Mouse (Mus musculus): ENCODE measurements at regions not wholly inside any gene's neighbourhood (a gene's known extent, or its start where the extent isn't known, plus 50 kb on each side); places are given as distances from the start of the nearest gene placed in this dataset.

DNA sequence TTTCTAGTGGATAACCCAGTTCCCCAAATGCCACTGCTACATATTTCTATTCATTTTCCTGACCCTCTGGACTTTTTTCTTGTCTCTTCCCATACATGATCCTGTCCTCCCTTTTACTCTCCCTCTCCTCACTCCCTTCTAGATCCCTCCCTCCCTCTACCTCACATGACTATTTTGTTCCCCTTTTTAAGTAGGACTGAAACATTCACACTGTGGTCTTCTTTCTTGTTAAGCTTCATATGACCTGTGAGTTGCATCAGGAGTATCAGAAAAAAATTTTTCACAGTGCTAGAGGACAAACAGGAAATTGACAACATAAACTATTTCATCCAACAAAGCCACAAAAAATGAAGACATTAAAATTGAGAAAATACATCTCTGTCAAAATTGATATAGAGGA lies 797.5 kb downstream of the Ndufa4 start:
- H3K4me1 ChIP-seq (ENCODE audit: control insufficient read depth, insufficient read depth, low read length), result no peaks in the 10 kb centered on the region
- no peak overlapping the region for H3K4me2 ChIP-seq (ENCODE audit: low read depth, low read length)
- no peaks in the 10 kb centered on the region for H3K36me3 ChIP-seq (ENCODE audit: control insufficient read depth, insufficient read depth, low read length)
- H3K27ac ChIP-seq (ENCODE audit: low read length), result no peak overlapping the region
- no peak for ATAC-seq
- no peak overlapping the region for H3K4me3 ChIP-seq (ENCODE audit: low read length)
- no peaks in the 10 kb centered on the region for H3K9me3 ChIP-seq (ENCODE audit: control insufficient read depth, low read length)
- H3K9ac ChIP-seq (ENCODE audit: low read depth, low read length), result no peak overlapping the region
- H3K27me3 ChIP-seq (replicated peaks; ENCODE audit: control insufficient read depth, insufficient read depth, low read length), result no peaks in the 10 kb centered on the region

- Histone ChIP-seq H3K9ac (ENCODE audit: low read depth, low read length) (no peak overlapping the region), H3K4me3 (ENCODE audit: low read length) (no peak overlapping the region), H3K4me1 (ENCODE audit: control insufficient read depth, insufficient read depth, low read length) (no peaks in the 10 kb centered on the region), H3K27me3 (replicated peaks; ENCODE audit: control insufficient read depth, insufficient read depth, low read length) (no peaks in the 10 kb centered on the region), H3K36me3 (ENCODE audit: control insufficient read depth, insufficient read depth, low read length) (no peaks in the 10 kb centered on the region), H3K27ac (ENCODE audit: low read length) (no peak overlapping the region), H3K4me2 (ENCODE audit: low read depth, low read length) (no peak overlapping the region), H3K9me3 (ENCODE audit: control insufficient read depth, low read length) (no peaks in the 10 kb centered on the region)
- WGBS, result 69% methylated on average over 7 of the region's 7 CpGs
- no peak for ATAC-seq
Observed at GRCm38 (mm10) chr6:11108346-11108966, 798.8 kb downstream of the Ndufa4 start.

DNA sequence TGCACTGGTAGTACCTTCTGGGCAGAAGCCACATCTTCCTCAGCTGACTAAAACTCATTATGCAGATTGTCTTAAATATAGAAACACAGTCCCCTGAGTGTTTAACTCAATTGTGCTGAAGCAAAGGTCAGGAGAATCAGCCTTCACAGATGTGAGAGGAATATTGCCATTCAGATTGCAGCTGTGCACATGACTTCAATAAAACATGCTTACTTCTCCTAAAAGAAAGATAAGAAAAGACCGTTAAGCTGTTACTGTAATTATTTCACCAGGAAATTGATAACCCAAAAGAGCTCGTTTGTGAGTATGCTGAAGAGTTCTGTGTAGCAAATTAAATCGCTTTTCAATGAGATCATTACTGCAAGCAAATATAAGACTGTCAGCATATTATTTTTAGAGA lies 803.9 kb downstream of the Ndufa4 start:
- Histone ChIP-seq H3K27ac (ENCODE audit: low read length) (no peak overlapping the region), H3K4me1 (ENCODE audit: control insufficient read depth, insufficient read depth, low read length) (no peaks in the 10 kb centered on the region), H3K27me3 (replicated peaks; ENCODE audit: control insufficient read depth, insufficient read depth, low read length) (no peaks in the 10 kb centered on the region), H3K4me3 (ENCODE audit: low read length) (no peak overlapping the region), H3K36me3 (ENCODE audit: control insufficient read depth, insufficient read depth, low read length) (no peaks in the 10 kb centered on the region), H3K9ac (ENCODE audit: low read depth, low read length) (no peak overlapping the region), H3K4me2 (ENCODE audit: low read depth, low read length) (no peak overlapping the region), H3K9me3 (ENCODE audit: control insufficient read depth, low read length) (no peaks in the 10 kb centered on the region)
- WGBS, result 64% methylated on average over 3 of the region's 3 CpGs
- peak; percentile 46; the same call in 1 of the 2 replicates for ATAC-seq

DNA sequence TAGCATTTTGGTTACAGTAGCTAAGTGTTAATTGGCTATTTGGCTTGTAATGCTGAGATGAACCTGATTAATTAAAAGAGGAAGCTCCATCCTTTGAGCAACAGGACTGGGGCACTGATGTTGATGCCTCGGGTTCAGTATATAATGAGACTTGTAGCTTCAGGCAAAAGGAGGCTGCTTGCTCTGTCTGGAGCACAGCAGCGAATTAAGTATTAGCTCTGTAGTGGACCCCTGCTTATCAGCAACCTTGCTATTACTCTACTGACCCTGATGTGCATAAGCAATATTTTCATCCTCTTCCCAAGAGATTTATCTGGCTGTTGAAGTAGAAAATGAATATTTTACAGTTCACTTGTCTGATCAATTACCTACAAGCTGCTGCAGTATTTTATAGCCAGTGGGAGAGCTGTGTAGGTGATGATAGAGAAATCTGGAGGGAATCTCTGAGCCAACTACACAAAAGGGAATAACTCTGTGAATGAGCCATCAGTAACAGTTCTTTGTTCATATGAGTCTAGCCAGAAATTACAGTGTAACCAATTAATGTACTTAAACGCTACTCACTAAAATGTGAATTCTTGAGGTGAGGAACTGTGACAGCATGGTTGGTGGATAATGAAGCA lies 846.2 kb downstream of the Ndufa4 start:
- 69% methylated on average over 3 of the region's 3 CpGs for WGBS

More for the DNA sequence above, 846.2 kb downstream of the Ndufa4 start:
- Histone ChIP-seq H3K4me1 (ENCODE audit: control insufficient read depth, insufficient read depth, low read length) (no peaks in the 10 kb centered on the region), H3K4me3 (ENCODE audit: low read length) (no peak overlapping the region), H3K4me2 (ENCODE audit: low read depth, low read length) (no peak overlapping the region), H3K27me3 (replicated peaks; ENCODE audit: control insufficient read depth, insufficient read depth, low read length) (no peaks in the 10 kb centered on the region), H3K36me3 (ENCODE audit: control insufficient read depth, insufficient read depth, low read length) (no peaks in the 10 kb centered on the region), H3K9ac (ENCODE audit: low read depth, low read length) (no peak overlapping the region), H3K27ac (ENCODE audit: low read length) (no peak overlapping the region), H3K9me3 (ENCODE audit: control insufficient read depth, low read length) (no peaks in the 10 kb centered on the region)
- ATAC-seq, result no peak
